Mouse (Mus musculus) adipocyte (in vitro differentiated cells): Measurements from ENCODE around the gene Vps54.
"Not testable (repeated sequence)": the region's sequence is repeated elsewhere in the genome, so short reads cannot be mapped to it uniquely, and the experiment has no call there.

Source experiments
- DNase-seq: peaks from one replicate; pipeline ENCODE4 v3.0.0-alpha.2; 2016; ENCODE audit warnings: low spot score

Vps54 gene

GRCm38 (mm10) chr11:21241351-21241750 is 2.3 kb downstream of the Vps54 start:
- DNase-seq: peak; percentile 39

GRCm38 (mm10) chr11:21247203-21247865 is 8.3 kb downstream of the Vps54 start:
- DNase-seq: no peak

GRCm38 (mm10) chr11:21247940-21248339 is 8.9 kb downstream of the Vps54 start:
- DNase-seq: no peak

GRCm38 (mm10) chr11:21250366-21250765 is 11.3 kb downstream of the Vps54 start:
- peak; percentile 11 for DNase-seq

GRCm38 (mm10) chr11:21258611-21259010 is 19.5 kb downstream of the Vps54 start:
- not testable (repeated sequence) for DNase-seq

- DNase-seq: no peak
Observed at GRCm38 (mm10) chr11:21265423-21265822, 26.3 kb downstream of the Vps54 start.

GRCm38 (mm10) chr11:21276151-21276550 is 37.1 kb downstream of the Vps54 start:
- peak; percentile 46 for DNase-seq

- no peak for DNase-seq
Observed at GRCm38 (mm10) chr11:21286391-21286790, 47.3 kb downstream of the Vps54 start.

- not testable (repeated sequence) for DNase-seq
Observed at GRCm38 (mm10) chr11:21288153-21288552, 49.1 kb downstream of the Vps54 start.

GRCm38 (mm10) chr11:21295486-21295885 is 56.4 kb downstream of the Vps54 start:
- no peak for DNase-seq

- DNase-seq: no peak
Observed at GRCm38 (mm10) chr11:21303619-21304018, 64.5 kb downstream of the Vps54 start.

- DNase-seq: no peak
Observed at GRCm38 (mm10) chr11:21307078-21307668, 68.1 kb downstream of the Vps54 start.

GRCm38 (mm10) chr11:21308119-21308518 is 69.0 kb downstream of the Vps54 start:
- DNase-seq: peak; percentile 49

GRCm38 (mm10) chr11:21309516-21309915 is 70.4 kb downstream of the Vps54 start:
- no peak for DNase-seq

- DNase-seq: no peak
Observed at GRCm38 (mm10) chr11:21313922-21314657, 75.0 kb downstream of the Vps54 start.

- no peak for DNase-seq
Observed at GRCm38 (mm10) chr11:21321577-21321976, 82.5 kb downstream of the Vps54 start.

GRCm38 (mm10) chr11:21322349-21322748 is 83.3 kb downstream of the Vps54 start:
- DNase-seq: no peak

- no peak for DNase-seq
Observed at GRCm38 (mm10) chr11:21325781-21326180, 86.7 kb downstream of the Vps54 start.

GRCm38 (mm10) chr11:21326770-21327169 is 87.7 kb downstream of the Vps54 start:
- DNase-seq: no peak

GRCm38 (mm10) chr11:21327486-21327885 is 88.4 kb downstream of the Vps54 start:
- DNase-seq: no peak

- no peak for DNase-seq
Observed at GRCm38 (mm10) chr11:21328141-21328540, 89.1 kb downstream of the Vps54 start.

- DNase-seq: no peak
Observed at GRCm38 (mm10) chr11:21332639-21333295, 93.7 kb downstream of the Vps54 start.

GRCm38 (mm10) chr11:21337855-21338254 is 98.8 kb downstream of the Vps54 start:
- DNase-seq: no peak
